Mouse (Mus musculus): ENCODE measurements around the gene Rtn4r. TPM values are rescaled to one million over a fixed set of nuclear protein-coding genes. Genes with fewer than 3 reads are reported as not detected.

Rtn4r gene
- polyA plus RNA-seq, 1 experiment from 2014 or later: 0.90 TPM

GRCm38 (mm10) chr16:18144201-18144600, 16.8 kb downstream of the Rtn4r start:
- no peaks in the 10 kb centered on the region for H3K27me3 ChIP-seq
- no peak overlapping the region for H3K27ac ChIP-seq
- no peaks in the 10 kb centered on the region for H3K9me3 ChIP-seq
- H3K4me2 ChIP-seq: no peak overlapping the region
- H3K4me3 ChIP-seq: no peak overlapping the region
- whole genome bisulfite sequencing: 51% methylated on average over 8 of the region's 8 CpGs
- ATAC-seq (ENCODE audit: borderline replicate concordance, extremely low read depth, low FRiP score, low TSS enrichment): peak; percentile 63; the same call in 1 of the 2 replicates
- no peak overlapping the region for H3K9ac ChIP-seq
- no peaks in the 10 kb centered on the region for H3K36me3 ChIP-seq
- peaks cover 5% of the 10 kb centered on the region; the same call in 1 of the 2 replicates for H3K4me1 ChIP-seq

GRCm38 (mm10) chr16:18145341-18145867, 18.0 kb downstream of the Rtn4r start:
- Histone ChIP-seq H3K9ac (no peak overlapping the region), H3K4me3 (no peak overlapping the region), H3K27ac (no peak overlapping the region), H3K27me3 (no peaks in the 10 kb centered on the region), H3K4me1 (peaks cover 5% of the 10 kb centered on the region; the same call in 1 of the 2 replicates), H3K9me3 (no peaks in the 10 kb centered on the region), H3K36me3 (no peaks in the 10 kb centered on the region), H3K4me2 (no peak overlapping the region)
- 62% methylated on average over 5 of the region's 6 CpGs for WGBS
- no peak for ATAC-seq (ENCODE audit: borderline replicate concordance, extremely low read depth, low FRiP score, low TSS enrichment)

- no peak overlapping the region for H3K27ac ChIP-seq
- no peaks in the 10 kb centered on the region for H3K36me3 ChIP-seq
- WGBS: 31% methylated on average over 6 of the region's 6 CpGs
- ATAC-seq (ENCODE audit: borderline replicate concordance, extremely low read depth, low FRiP score, low TSS enrichment): no peak
- no peak overlapping the region for H3K9ac ChIP-seq
- peaks cover 5% of the 10 kb centered on the region; the same call in 1 of the 2 replicates for H3K4me1 ChIP-seq
- no peak overlapping the region for H3K4me3 ChIP-seq
- no peak overlapping the region for H3K4me2 ChIP-seq
- H3K9me3 ChIP-seq: no peaks in the 10 kb centered on the region
- no peaks in the 10 kb centered on the region for H3K27me3 ChIP-seq
These were observed 20.9 kb downstream of the Rtn4r start for GRCm38 (mm10) chr16:18148208-18148876.

DNA sequence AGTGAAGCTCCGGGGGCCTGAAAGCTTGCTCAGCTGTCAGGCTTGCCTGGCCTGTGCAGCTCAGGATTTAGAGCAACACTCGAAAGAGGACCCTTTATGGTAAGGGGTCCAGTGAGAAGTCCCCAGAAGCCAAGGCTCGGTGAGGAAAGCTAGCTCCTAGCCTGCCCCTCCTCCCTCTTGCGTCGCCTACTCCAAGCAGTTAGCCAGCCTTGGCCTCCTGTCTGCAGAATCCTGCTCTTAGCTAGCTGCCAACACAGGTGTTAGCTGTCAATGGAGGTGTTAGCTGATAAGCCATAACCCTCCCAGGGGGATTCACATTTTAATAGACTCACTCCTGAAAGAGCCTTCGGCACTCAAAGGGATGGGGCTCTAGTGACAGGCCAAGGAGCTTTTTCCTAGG, 21.8 kb downstream of the Rtn4r start:
- Histone ChIP-seq H3K27ac (no peak overlapping the region), H3K4me3 (no peak overlapping the region), H3K36me3 (no peaks in the 10 kb centered on the region), H3K27me3 (no peaks in the 10 kb centered on the region), H3K4me1 (peaks cover 6% of the 10 kb centered on the region), H3K4me2 (no peak overlapping the region), H3K9me3 (no peaks in the 10 kb centered on the region), H3K9ac (no peak overlapping the region)
- ATAC-seq (ENCODE audit: borderline replicate concordance, extremely low read depth, low FRiP score, low TSS enrichment): no peak
- WGBS: 35% methylated on average over 6 of the region's 6 CpGs

- Histone ChIP-seq H3K27ac (no peak overlapping the region), H3K4me1 (peaks cover 10% of the 10 kb centered on the region), H3K4me2 (no peak overlapping the region), H3K36me3 (no peaks in the 10 kb centered on the region), H3K9me3 (no peaks in the 10 kb centered on the region), H3K9ac (no peak overlapping the region), H3K4me3 (no peak overlapping the region), H3K27me3 (no peaks in the 10 kb centered on the region)
- no peak for ATAC-seq (ENCODE audit: borderline replicate concordance, extremely low read depth, low FRiP score, low TSS enrichment)
- 86% methylated on average over 12 of the region's 12 CpGs for WGBS
These were observed 24.7 kb downstream of the Rtn4r start for GRCm38 (mm10) chr16:18152189-18152588.

- no peak overlapping the region for H3K27ac ChIP-seq
- no peak overlapping the region for H3K4me2 ChIP-seq
- no peak overlapping the region for H3K9ac ChIP-seq
- no peaks in the 10 kb centered on the region for H3K9me3 ChIP-seq
- 86% methylated on average over 9 of the region's 9 CpGs for WGBS
- H3K4me1 ChIP-seq: peaks cover 10% of the 10 kb centered on the region
- H3K36me3 ChIP-seq: no peaks in the 10 kb centered on the region
- H3K4me3 ChIP-seq: no peak overlapping the region
- H3K27me3 ChIP-seq: no peaks in the 10 kb centered on the region
- ATAC-seq (ENCODE audit: borderline replicate concordance, extremely low read depth, low FRiP score, low TSS enrichment): no peak
These were observed 25.5 kb downstream of the Rtn4r start for GRCm38 (mm10) chr16:18152769-18153445.

- Histone ChIP-seq H3K4me2 (no peak overlapping the region), H3K4me1 (peaks cover 10% of the 10 kb centered on the region), H3K4me3 (no peak overlapping the region), H3K9ac (no peak overlapping the region), H3K9me3 (no peaks in the 10 kb centered on the region), H3K36me3 (no peaks in the 10 kb centered on the region), H3K27me3 (no peaks in the 10 kb centered on the region; the same call in 1 of the 2 replicates), H3K27ac (no peak overlapping the region)
- 24% methylated on average over 14 of the region's 14 CpGs for WGBS
- peak; percentile 25; the same call in 1 of the 2 replicates for ATAC-seq (ENCODE audit: borderline replicate concordance, extremely low read depth, low FRiP score, low TSS enrichment)
These were observed 27.2 kb downstream of the Rtn4r start for GRCm38 (mm10) chr16:18154521-18155171.

DNA sequence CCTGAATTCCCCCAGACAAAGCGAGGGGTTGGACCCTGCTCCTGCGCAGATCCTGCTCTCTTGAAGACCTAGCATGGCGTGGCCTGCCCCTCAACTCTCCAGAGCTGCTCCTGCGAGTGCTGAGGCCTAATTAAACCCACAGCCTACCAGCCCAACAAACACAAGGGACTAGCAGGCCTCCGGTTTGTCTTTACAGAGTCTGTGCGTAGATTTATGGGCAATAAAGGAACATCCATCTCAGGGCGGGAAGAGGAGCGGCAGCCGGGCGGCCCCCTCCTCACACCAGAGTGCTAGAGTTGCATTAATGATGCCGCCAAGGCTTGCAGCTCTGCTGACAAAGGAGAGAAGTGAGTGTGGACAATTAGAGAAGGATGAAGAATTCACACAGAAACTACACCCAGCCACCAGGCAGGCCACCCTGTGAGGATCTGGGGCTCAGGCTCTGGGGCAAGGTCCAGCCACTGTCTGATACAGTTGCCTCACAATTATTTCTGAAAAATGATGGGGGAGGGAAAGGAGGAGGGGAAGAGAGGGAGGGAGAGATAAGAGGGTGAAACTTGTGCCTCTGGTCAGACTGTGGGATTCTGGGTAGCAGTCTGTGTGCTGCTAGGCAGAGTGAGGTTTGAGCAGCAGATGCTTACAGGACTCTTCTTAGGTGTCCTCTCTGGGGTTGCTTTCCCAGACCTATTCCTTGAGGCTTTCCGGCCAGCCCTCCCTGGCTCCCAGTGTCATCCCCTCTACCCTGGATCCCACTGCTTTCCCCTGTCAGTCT, 29.3 kb downstream of the Rtn4r start:
- peaks cover 17% of the 10 kb centered on the region for H3K4me1 ChIP-seq
- H3K36me3 ChIP-seq: no peaks in the 10 kb centered on the region
- H3K9me3 ChIP-seq: no peaks in the 10 kb centered on the region
- WGBS: 66% methylated on average over 12 of the region's 12 CpGs
- H3K27me3 ChIP-seq: no peaks in the 10 kb centered on the region; the same call in 1 of the 2 replicates
- no peak for ATAC-seq (ENCODE audit: borderline replicate concordance, extremely low read depth, low FRiP score, low TSS enrichment)
- no peak overlapping the region for H3K9ac ChIP-seq
- H3K27ac ChIP-seq: no peak overlapping the region
- no peak overlapping the region for H3K4me2 ChIP-seq
- H3K4me3 ChIP-seq: no peak overlapping the region

DNA sequence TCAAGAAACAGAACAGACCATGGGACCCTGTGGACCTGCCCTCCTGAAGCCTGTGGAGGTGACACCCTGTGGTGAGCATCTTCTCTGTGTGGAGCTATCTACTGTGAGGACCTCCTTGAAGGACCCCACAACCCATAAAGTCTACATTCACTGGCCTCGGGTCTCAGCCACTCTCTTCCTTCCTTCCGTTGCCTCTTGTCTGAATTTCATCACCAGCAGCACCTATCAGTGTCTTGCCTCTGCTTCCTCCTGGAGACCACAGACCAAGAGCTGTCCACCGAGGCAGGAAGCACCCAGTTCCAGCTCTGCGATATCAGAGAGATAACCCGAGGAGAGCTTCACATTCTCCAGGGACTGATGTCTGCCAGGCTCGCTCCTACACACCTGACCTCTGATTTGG, 31.8 kb downstream of the Rtn4r start:
- peaks cover 16% of the 10 kb centered on the region for H3K4me1 ChIP-seq
- no peak overlapping the region for H3K4me2 ChIP-seq
- no peak overlapping the region for H3K9ac ChIP-seq
- H3K27me3 ChIP-seq: no peaks in the 10 kb centered on the region; the same call in 1 of the 2 replicates
- WGBS: 73% methylated on average over 6 of the region's 6 CpGs
- no peaks in the 10 kb centered on the region for H3K36me3 ChIP-seq
- no peaks in the 10 kb centered on the region for H3K9me3 ChIP-seq
- ATAC-seq (ENCODE audit: borderline replicate concordance, extremely low read depth, low FRiP score, low TSS enrichment): no peak
- no peak overlapping the region for H3K4me3 ChIP-seq
- H3K27ac ChIP-seq: no peak overlapping the region

GRCm38 (mm10) chr16:18159778-18160177, 32.3 kb downstream of the Rtn4r start:
- 28% methylated on average over 1 of the region's 1 CpGs for WGBS
- Histone ChIP-seq H3K9me3 (no peaks in the 10 kb centered on the region), H3K4me1 (peaks cover 10% of the 10 kb centered on the region), H3K27me3 (no peaks in the 10 kb centered on the region; the same call in 1 of the 2 replicates), H3K4me3 (no peak overlapping the region), H3K36me3 (no peaks in the 10 kb centered on the region), H3K4me2 (no peak overlapping the region), H3K27ac (no peak overlapping the region), H3K9ac (no peak overlapping the region)
- no peak; the same call in 1 of the 2 replicates for ATAC-seq (ENCODE audit: borderline replicate concordance, extremely low read depth, low FRiP score, low TSS enrichment)

- ATAC-seq (ENCODE audit: borderline replicate concordance, extremely low read depth, low FRiP score, low TSS enrichment): no peak
- Histone ChIP-seq H3K27me3 (no peaks in the 10 kb centered on the region; the same call in 1 of the 2 replicates), H3K4me2 (no peak overlapping the region), H3K4me1 (peaks cover 7% of the 10 kb centered on the region; the same call in 1 of the 2 replicates), H3K9ac (no peak overlapping the region), H3K4me3 (no peak overlapping the region), H3K27ac (no peak overlapping the region), H3K36me3 (no peaks in the 10 kb centered on the region), H3K9me3 (no peaks in the 10 kb centered on the region)
- 54% methylated on average over 7 of the region's 7 CpGs for whole genome bisulfite sequencing
These were observed 33.1 kb downstream of the Rtn4r start for GRCm38 (mm10) chr16:18160514-18160913.

Data from lung, embryonic 15.5 days (tissue).